Mouse (Mus musculus) thymus, postnatal 4 days (tissue): Measurements from ENCODE around the gene Arrb2.
A peak's percentile ranks its signal among the peaks of the same experiment; 100 is the strongest.
"Not testable (repeated sequence)": the region's sequence is repeated elsewhere in the genome, so short reads cannot be mapped to it uniquely, and the experiment has no call there.

Experiments
- DNase-seq: peaks from one replicate; pipeline ENCODE4 v3.0.0; 2021

Gene Arrb2

DNA sequence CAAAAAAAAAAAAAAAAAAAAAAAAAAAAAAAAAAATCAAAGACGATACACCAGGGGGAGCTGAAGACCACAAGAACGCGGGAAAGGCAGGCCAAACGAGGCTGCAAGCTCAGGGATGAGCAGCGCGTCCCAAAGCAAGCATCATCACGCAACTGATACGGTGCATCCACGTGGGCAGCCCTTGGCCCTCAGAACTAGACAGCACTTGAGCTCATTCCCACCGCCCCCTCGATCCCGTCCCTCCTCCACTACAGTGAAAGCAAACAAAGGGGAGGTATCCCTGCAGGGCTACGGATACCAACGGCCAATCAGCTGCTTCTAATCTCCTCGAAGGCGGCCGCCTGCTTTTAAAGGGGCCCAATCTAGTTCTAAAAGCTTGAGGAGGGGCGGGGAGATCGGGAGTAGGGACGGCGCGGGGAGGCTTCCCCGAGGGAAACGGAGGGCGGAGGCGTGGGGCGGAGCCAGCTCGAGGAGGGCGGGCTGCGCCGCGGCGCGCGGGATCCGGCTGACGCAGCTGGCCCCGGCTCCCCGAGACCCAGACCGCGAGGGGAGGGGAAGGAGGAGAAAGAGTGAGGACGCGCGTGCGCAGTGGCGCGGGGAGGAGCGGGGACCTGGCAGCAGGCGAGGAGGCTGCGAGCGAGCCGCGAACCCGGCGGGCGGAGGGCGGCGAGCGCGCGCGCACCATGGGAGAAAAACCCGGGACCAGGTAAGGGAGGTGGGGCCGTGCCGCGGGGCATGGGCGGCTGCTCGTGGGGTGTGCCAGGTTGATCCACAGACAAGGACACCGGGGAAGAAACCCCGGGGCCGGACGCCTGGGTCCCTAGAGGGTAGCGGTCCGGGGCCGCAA lies at the start of gene Arrb2:
TSS of gene Arrb2 (plus strand) at position 588 of the 847 bp plus-strand sequence.
- peak; percentile 100 for DNase-seq

DNA sequence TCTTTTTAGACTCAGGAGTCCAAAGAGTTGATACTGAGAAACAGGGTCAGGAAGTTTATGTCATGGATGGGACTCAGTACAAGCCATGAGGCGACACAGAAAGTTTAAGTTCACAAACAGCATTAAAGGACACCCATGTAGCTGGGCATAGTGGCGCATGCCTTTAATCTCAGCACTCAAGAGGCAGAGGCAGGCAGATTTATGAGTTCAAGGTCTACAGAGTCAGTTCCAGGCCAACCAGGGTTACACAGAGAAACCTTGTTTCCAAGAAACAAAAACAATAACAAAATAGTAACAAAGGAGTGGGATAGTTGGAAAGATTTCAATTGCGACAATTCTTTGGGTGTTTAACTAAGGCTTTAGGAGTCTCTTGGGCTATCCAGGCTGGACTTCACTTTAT lies 48.3 kb upstream of the Arrb2 start:
- no peak for DNase-seq

DNA sequence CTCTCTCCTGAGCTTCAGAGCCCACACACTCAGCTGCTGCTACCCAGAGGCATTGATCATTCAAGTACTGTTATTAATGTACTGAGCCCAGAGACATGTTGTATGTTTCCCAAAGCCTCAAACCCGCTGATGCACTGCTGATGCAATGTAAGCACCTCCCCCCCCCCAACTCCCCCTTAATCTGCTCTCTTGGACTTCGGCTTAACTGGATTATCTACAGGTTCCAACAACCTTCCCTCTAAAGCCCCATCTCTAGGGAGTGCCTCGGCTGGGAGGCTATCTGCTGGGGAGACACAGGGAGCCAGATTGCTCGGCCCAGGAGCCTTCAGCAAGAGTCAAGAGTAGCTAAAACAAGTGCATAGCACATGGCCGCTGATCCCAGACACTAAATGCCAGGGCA lies 45.0 kb upstream of the Arrb2 start:
- DNase-seq, result no peak

DNA sequence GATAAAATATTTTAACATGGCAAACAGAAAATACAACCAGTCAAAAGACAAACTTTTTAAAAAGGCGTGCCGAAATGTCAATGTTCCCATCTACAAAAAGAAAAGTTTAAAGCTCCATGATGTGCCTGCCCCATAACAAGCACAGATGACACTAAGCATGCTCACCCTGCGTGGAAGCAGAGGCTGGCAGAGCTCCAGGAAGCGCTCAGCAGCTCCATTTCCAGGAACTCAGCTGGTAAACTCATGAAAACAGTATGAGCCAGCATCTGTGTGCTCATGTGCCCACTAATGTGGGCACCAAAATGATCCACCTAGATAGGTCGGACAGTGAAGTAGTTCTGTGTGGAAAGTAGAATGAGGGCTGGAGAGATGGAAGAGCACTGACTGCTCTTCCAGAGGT lies 43.0 kb upstream of the Arrb2 start:
- no peak for DNase-seq

DNA sequence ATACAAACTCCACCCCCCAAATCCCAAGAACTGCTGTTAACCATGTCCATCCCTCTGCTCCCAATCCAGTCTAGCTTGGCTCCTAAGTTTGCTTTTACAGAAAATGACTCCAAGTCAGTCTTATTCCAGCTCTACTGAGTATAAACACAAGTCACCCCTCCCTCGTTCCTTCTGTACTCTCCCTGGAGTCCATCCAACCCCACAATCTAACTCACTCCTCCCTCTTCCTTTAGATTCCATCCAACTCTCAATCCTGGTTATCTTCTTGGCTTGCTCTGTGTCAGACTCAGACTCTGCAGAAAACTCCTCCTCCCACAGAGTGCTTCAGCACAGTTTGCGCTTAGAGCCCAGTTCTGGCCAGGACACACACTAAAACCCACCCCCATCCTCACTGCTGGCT lies 28.8 kb upstream of the Arrb2 start:
- no peak for DNase-seq

DNA sequence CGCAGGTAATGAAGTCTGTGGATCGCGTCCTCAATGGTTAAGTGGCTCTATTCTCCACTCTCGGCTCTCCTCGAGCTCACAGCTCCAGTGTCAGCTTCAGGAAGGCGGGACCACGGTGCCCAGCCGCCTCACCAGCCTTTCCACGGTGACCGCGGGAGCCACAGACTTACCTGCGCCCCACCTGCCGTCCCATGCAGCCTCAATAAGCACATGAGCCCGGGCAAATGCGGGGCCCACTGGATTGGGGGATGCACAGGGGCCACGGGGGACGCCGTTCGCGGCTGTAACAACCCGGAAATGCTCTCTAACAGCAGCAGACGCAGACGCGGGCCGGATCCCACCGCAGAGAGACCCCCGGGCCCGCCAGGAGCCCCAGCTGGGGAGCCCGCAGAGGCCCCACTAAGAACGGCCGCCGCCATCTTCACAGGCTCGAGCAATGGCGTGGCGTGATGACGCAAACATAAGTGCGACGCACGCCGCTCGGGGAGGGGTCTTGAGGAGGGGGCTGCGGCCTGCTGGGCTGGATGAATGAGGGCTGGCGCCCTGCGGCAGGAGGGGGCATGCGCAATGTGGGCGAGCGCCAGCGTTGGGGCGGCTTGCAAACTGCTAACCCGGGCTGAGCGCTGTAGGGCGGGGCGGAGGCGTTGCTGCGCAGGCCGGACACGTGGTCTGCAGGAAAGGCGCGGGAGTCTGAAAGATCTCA lies 22.7 kb upstream of the Arrb2 start, which contains the start of gene Pelp1:
TSS of gene Pelp1 (minus strand) at position 438 of the 703 bp plus-strand sequence.
- peak; percentile 94 for DNase-seq

DNA sequence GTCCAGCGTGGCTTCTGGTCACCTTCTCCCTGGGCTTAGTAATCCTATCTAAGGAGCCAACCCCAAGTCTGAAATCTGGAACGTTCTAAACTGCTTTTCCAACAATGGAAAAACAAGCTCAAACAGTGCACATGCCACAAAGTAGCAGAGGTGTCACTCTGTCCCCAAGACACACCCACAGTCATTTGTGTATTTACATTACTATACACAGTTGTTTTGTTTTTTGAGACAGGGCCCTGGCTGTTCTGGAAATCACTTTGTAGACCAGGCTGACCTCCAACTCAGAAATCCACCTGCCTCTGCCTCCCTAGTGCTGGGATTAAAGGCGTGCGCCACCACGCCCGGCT lies 22.2 kb upstream of the Arrb2 start:
- no peak for DNase-seq

DNA sequence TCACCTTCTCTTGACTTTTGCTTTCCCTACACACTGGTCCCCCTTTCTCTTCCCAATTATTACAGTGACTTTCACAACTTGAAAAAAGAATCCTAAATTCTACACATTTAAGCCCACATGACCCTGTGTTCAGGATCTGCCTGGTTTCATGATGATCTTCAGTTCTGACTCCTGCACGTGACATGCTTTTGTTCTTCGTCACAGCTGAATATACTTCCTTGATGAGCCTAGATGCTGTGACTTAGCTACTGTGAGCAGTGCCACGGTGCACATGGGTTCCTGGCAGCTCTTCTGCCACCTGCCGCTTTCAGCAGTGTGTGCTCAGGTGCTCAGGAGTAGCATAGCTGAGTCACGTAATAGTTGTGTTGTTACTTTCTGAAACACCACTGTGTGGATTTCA lies 19.8 kb upstream of the Arrb2 start:
- no peak for DNase-seq

DNA sequence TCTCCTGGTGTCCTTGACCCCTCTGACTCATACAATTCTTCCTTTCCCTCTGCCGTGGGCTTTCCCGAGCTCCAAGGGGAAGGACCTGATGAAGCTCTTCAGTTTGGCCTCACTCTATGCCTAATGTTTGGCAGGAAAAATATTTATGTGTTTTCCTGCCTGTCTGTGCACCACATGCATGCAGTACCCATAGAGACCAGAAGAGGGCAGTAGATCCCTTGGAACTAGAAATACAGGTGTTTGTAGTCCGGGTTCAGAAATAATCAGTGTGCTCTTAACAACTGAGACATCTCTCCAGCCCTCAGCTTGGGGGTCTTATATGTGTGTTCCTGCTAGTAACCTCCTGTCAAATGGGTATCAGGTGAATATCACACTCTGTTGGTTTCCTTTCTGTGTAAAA lies 18.5 kb upstream of the Arrb2 start:
- DNase-seq, result peak; percentile 88

DNA sequence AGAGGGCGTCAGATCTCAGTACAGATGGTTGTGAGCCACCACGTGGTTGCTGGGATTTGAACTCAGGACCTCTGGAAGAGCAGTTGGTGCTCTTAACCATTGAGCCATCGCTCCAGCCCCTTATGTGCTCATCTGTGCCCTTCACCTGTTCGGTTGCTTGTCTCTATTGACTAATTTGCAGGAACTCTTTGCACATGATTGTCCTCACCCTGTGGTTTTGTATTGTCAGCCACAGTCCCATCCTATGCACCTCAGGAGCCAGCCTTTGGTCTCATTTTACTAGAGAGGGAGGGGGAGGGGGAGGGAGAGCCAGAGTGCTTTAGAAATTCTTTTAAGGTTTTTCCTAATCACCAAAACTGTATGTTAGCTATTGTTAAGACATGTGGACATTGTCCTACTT lies 14.2 kb upstream of the Arrb2 start:
- no peak for DNase-seq

DNA sequence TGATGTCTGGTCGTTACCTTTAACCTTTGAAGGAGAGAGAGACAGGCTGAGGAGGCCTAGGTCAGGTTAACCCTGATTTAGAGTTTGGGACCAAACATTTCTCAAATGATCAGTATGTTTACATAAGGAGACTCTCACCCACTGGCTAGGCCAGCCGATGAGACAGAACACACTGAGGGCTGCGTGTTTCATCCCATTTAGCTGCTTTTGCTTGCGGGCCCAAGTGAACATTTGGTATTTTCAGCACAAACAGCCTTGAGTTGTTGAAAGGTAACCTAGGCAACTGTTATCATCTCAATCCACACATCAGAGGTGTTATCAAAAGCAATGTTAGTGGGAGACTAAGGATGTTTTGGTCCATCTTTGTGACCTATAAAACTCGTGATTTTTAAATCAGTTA lies 12.9 kb upstream of the Arrb2 start:
- no peak for DNase-seq

DNA sequence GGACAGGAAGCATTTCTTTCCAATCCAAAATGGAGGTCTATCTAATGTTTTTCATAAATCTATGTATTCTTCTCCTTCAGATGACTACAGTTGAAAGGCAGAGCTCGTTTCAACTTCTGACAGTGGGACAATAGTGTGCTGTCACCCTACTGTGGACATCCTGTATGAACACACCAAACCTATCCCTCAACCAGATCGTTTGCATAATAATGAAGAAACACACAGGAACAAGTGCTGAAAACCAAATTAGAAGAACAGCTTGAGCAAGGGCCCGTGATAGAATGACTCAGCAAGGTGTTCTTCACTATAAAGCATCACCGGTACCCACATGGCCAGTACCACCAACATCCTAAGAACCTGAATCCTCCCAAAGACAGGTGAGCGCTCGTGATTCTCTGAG lies 5.8 kb upstream of the Arrb2 start:
- not testable (repeated sequence) for DNase-seq

DNA sequence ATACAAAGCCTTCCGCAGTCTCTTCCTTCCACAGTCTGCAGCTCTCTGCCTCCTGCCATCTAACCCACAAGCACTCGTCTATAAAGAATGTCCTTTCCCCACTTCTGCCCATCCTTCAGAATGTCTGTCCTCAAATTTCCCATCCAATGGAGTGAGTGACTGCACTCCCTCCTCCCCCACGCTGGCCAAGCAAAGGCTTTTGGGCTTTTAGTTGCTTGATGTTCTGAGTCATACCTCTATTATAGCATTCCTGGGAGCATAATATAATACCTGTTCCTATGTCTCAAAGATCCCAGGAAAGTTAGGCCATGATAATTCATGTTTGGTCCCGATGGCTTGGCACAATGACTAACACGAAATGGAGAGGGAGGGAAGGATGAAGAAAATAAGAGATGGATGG lies 861 bp upstream of the Arrb2 start:
- no peak for DNase-seq

DNA sequence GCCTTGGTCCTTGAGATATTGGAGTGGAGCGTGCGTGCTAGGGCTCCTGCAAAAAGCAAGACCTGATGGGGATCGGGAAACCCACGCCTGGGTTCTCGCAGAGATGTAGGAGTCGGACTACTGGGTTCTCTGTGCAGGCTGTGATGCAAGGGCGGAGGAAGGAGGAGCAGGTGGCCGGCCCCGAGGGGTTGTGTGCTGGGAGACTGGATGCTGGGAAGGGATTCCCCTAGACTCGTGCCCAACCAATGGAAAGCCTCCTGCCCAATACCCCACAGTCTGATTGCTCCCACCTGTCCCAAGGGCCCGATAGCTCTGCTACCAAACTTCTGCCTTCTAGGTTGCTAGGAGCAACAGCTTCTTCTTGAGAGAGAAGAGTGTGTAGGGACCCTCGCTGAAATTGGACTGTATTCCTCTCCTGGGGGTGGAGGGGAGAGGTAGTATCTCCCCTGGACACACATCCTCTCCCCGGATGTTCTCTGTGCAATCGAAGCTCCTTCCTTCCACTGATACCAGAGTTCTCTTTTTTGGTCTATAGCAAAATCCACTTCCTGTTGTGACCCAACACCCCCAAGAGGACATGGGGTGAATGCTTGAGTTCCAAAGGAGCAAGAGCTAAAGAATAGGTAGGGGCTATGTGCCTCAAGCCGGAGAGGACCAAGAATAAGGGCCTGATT lies 597 bp downstream of the Arrb2 start:
- no peak for DNase-seq

DNA sequence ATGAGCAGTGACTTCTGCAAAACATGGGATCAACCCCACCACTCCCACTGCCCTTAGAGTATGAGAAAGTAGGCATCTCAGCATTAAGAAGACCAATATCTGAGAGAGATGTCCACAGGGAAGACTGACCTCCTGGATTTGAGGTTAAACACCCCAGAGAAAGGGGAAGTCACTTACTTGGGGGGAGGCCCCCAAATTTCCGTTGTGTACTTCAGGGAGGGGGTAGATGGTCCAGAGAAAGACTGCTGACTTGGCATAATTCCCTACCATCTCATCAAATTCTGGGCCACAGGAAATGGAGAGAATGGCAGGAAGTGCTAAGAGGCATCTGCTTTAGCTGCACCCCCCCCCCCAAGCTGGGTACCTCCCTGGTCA lies 1.1 kb downstream of the Arrb2 start:
- no peak for DNase-seq

DNA sequence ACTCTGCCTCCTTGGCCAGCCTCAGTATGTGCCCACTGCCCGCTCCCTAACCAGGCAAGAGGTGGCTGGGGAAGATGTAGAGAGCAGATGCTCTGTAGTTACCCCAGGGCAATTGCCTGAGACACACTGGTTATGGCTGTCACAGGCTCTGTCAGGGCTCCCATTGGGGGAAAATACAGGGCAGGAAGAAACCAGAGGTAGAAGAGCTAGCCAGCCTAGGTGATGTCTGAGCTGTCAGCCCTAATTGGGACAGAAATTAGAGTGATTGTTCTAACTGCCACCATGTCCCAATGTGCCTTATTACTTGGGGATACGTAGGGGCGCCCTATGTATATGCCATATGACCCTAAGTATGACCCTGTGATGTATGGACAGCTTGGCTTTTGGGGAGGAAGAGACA lies 1.5 kb downstream of the Arrb2 start:
- DNase-seq, result peak; percentile 38

DNA sequence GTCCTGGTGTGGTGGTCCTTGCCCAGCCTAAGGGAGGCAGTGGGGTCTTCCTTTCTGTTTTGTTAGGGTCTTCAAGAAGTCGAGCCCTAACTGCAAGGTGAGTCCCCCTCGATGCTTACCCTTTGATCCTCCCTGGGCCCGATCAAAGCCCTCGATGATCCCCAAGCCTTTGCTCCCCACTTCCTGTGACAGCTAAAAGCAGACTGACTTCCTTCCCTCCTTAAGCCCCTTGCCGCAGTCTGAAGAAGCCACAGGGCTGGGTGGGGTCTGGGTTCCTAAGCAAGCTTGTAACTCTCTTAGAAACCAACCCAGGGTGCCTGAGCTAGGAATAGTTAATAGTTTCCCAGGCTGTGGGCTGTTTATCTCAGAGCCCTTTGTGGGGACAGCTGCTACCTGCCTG lies 3.0 kb downstream of the Arrb2 start:
- DNase-seq, result peak; percentile 71

DNA sequence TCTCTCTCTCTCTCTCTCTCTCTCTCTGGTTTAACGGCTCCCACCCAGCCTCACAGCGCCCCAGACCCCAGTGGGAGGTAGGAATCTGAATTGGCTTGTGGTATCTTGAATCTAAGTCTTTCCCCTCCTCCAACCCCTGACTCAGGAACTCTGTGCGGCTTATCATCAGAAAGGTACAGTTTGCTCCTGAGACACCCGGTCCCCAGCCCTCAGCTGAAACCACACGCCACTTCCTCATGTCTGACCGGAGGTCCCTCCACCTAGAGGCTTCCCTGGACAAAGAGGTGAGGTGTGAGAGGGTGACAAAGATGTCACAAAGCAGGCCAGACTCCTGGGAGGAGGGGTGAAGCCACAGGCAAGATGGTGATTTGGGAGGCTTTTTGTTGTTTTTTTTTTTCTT lies 5.0 kb downstream of the Arrb2 start:
- no peak for DNase-seq

DNA sequence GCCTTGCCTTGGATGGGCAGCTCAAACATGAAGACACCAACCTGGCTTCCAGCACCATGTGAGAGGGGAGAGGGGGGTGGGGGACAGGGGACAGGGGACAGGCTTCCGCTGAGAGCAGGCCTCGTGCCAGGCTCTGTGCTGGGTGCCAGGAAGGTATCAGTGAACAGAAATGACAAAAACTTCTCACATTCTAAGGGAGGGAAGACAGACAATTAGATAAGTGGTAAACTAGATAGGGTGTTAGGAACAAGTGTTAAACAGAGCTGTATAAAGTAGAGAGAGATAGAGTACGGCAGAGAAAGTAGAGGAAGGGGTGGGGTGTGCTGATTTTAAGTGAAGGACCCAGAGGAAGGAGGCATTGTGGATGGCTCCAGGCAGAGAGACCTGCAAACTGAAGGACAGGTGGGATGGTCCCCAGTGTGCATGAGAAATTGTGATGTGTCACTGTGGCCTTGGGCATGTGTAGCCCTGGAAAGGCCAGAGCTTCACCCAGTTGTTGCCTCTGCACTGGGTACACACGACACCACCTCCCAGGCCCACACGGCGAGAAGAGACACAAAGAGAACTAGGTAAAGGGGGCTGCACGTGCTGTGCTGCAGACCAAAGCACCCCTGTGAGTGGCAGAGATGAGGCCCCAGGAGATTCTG lies 6.4 kb downstream of the Arrb2 start:
- DNase-seq, result no peak

DNA sequence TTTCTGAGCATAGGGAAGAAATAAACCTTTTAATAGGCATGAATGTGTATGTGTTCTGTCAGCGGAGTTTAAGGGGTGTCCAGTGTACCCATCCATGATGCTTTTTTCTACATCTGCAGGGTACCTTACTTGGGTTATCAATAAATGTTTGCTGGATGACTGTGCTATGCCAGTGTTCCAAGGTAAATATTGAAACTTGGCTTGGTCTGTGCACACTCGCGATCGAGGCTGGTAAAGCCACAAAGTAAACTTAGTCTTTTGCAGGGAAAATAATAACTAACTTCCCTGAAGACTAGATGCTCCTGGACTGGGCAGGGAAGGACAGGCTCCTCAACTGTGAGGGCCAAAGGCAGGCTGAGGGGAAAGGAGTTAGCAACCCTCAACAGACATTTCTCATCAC lies 8.2 kb downstream of the Arrb2 start:
- DNase-seq, result no peak

DNA sequence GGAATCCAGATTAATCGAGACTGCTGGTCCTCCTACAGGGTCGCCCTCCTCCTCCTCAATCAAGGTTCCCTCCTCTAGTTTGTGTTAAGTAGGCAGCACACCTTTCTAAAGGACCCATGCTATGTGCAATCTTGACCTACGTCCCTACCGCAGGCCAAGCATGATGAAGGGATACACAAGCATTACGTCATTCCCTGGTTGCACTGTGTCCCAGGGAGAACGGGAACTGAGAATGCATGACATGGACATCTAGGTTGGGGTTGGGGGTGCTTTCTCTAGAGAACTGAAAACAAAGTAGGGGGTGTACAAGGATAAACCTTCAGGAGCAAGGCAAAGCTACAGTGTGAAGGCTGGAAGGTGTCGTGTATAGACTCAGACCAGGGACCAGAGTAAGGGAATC lies 9.4 kb downstream of the Arrb2 start:
- no peak for DNase-seq

DNA sequence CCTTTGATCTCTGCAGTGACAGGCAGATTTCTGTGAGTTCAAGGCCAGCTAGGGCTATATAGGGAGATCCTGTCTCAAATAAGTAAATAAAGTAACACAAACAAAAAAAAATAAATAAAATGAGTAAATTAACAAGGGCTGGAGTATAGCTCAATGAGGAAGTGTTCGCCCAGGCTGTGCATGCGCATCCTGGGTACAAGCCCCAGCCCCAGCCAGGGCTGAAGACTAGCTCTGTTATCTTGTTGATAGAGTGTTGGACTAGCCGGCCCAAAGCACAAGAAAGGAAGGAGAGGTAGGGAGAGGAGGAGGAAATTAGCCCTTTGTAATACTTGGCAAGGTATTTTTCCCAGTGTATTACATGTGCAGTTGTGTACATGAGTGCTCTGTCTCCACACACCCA lies 11.5 kb downstream of the Arrb2 start:
- no peak for DNase-seq

DNA sequence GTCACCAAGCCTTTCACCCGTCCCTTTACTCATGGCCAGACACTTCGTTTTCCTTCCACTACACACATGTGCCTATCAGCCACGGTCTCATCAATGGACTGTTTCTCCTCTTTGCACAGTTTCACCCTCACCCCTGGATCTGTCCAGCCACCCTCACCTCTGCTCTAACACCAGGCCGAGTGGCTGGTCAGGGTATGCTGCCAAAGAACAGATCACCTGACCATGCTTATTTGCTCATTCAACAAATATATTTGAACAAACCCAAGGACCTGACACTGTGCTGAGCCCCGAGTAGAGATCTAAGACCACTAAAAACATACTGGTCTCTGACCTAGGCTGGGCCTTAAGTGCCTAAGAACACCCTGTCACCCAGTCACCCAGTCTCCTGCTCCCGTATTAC lies 12.2 kb downstream of the Arrb2 start:
- no peak for DNase-seq

DNA sequence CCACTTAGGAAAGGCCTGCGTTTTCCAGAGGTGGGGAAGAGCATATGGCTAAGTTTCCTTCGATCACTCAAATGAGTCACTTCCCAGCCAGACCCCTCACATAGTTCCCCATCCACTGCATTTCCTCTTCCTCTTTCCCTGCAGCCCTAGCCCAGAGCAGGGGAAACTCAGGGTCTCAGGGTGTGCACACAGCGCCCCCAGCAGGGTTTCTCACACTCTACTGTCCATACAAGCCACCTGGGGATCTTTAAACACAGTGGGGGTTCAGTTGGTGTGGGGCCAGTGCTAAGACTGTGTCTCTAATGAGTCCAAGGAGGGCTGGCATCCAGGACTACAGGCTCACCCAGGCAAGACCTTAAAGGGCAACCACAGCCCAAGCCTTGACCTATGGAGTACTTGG lies 14.3 kb downstream of the Arrb2 start:
- DNase-seq, result no peak
